Comparison of ENCODE assay signal across 9 mouse cellular contexts in genomic region chr9:120569721-120570333, GRCm38 (mm10). TPM values are rescaled to one million over a fixed set of nuclear protein-coding genes. Genes with fewer than 3 reads are reported as not detected.
DNase-seq lines count a peak whose midpoint lies in the region; TF ChIP-seq lines count a peak whose summit lies in the region.
"Had no signal": no experiment of that assay in that cellular context is flagged by ENCODE, and none has a peak within 500 bp of the region (broad histone marks: within the 10 kb centered on the region; RNA-seq: fewer than 3 reads in every experiment).

No protein-coding gene starts in this region.

- DNase-seq in heart, embryonic 10.5 days (ENCODE audit: low spot score): no peak
- DNase-seq in heart, adult 11 months: no peak
- peak; percentile 28 for DNase-seq in thymus, adult 2 months
- no peak for DNase-seq in thymus, postnatal 10 days (ENCODE audit: low spot score in 2 of 2)
- DNase-seq in cerebellum, postnatal 10 days: peak; percentile 68 to 75
- DNase-seq in kidney, postnatal 25 days: peak; percentile 48 to 65
- DNase-seq in ovary, postnatal 14 days (ENCODE audit: low spot score): no peak

- WGBS in heart, embryonic 10.5 days: 55% methylated on average over 13 of the region's 13 CpGs
- 77% methylated on average over 13 of the region's 13 CpGs for WGBS in thymus, adult 2 months
- 73% methylated on average over 11 of the region's 13 CpGs for WGBS in macrophage (ENCODE audit: missing documents)

- H3K27ac ChIP-seq in heart, embryonic 10.5 days: peak overlapping the region; percentile 99
- no peak overlapping the region for H3K27ac ChIP-seq in thymus, adult 2 months (ENCODE audit: control insufficient read depth, insufficient read depth, low read length)
- peak overlapping the region; percentile 70; the same call in 1 of the 2 replicates for H3K27ac ChIP-seq in macrophage

- no peak overlapping the region for H3K4me3 ChIP-seq in heart, embryonic 10.5 days
- H3K4me3 ChIP-seq in thymus, adult 2 months (ENCODE audit: control insufficient read depth, insufficient read depth, low read length): no peak overlapping the region
- no peak overlapping the region for H3K4me3 ChIP-seq in macrophage (ENCODE audit: inconsistent target)

- H3K36me3 ChIP-seq in heart, embryonic 10.5 days: peaks cover 26% of the 10 kb centered on the region
- H3K36me3 ChIP-seq in thymus, adult 2 months (ENCODE audit: control insufficient read depth, insufficient read depth, low read length): peaks cover 16% of the 10 kb centered on the region
- H3K36me3 ChIP-seq in macrophage (ENCODE audit: inconsistent target): peaks cover 19% of the 10 kb centered on the region

- peaks cover 21% of the 10 kb centered on the region for H3K4me1 ChIP-seq in heart, embryonic 10.5 days
- H3K4me1 ChIP-seq in thymus, adult 2 months (replicated peaks; ENCODE audit: control insufficient read depth, insufficient read depth, low read length): peaks cover 3% of the 10 kb centered on the region

- H3K9me3 ChIP-seq in heart, embryonic 10.5 days: no peaks in the 10 kb centered on the region

- TF ChIP-seq POLR2A in thymus, adult 2 months (IDR thresholded peaks at IDR 0.05; ENCODE audit: control insufficient read depth, extremely low read depth, insufficient read depth, low read length, poor library complexity): no peak

- H3K27me3 ChIP-seq in heart, embryonic 10.5 days (ENCODE audit: insufficient read depth, poor library complexity, severe bottlenecking): no peaks in the 10 kb centered on the region
- no peaks in the 10 kb centered on the region for H3K27me3 ChIP-seq in thymus, adult 2 months (ENCODE audit: control insufficient read depth, insufficient read depth, low read length)

- peaks cover 17% of the 10 kb centered on the region for H3K79me2 ChIP-seq in macrophage (ENCODE audit: inconsistent target)

- TF ChIP-seq CTCF in thymus, adult 2 months (IDR thresholded peaks at IDR 0.05; ENCODE audit: borderline replicate concordance, control insufficient read depth, extremely low read depth, insufficient read depth, low read length, poor library complexity): no peak

RNA-seq across cellular contexts. Expression of gene Rpl14, which starts 1.4 kb away (rescaled TPM):
- 536 and 638 TPM in 2 replicates for polyA plus RNA-seq in heart, embryonic 10.5 days (2016; fragmentation: Nextera tagmentation; extraction: Ambion mirVana)
- polyA plus RNA-seq in thymus, adult 2 months (2012; rRNA removed): 585 and 677 TPM in 2 replicates
- total RNA-seq in macrophage (2018; cell fraction: chromatin; rRNA removed): 100 to 1,000 TPM in 1 of 26 experiments, 10 to 100 TPM in 22, 1 to 10 TPM in 3; 8.1 to 112 (median 25.9) TPM
- 100 to 1,000 TPM; 224 to 683 (median 365) TPM for total RNA-seq in macrophage (2018; cell fraction: cytosol; rRNA removed)
- 100 to 1,000 TPM in 1 of 26 experiments, 10 to 100 TPM in 25; 21.9 to 104 (median 47.7) TPM for total RNA-seq in macrophage (2018; cell fraction: nucleus; rRNA removed)
- 472 to 610 TPM (median 566 TPM) in 3 replicates for polyA plus RNA-seq in macrophage (2018)

RNA-seq across cellular contexts. Expression of gene Entpd3, which starts 30.2 kb away (rescaled TPM):
- 0.14 and 0.15 TPM in 2 replicates for polyA plus RNA-seq in heart, embryonic 10.5 days (2016; fragmentation: Nextera tagmentation; extraction: Ambion mirVana)
- 2.0 TPM in 2 replicates for polyA plus RNA-seq in thymus, adult 2 months (2012; rRNA removed)
- under 1 TPM in 1 of 26 experiments, not detected in 25; 0.25 TPM for total RNA-seq in macrophage (2018; cell fraction: chromatin; rRNA removed)
- under 1 TPM in 8 of 26 experiments, not detected in 18; under 0.01 to 0.13 (median 0.05) TPM for total RNA-seq in macrophage (2018; cell fraction: cytosol; rRNA removed)
- total RNA-seq in macrophage (2018; cell fraction: nucleus; rRNA removed): under 1 TPM in 4 of 26 experiments, not detected in 22; 0.17 to 0.29 (median 0.19) TPM
- not detected in 3 replicates for polyA plus RNA-seq in macrophage (2018)
- total RNA-seq: common myeloid progenitor, adult 5-6 weeks had no signal

Comparison
In these comparisons a context has a peak if more than half of its experiments do, and no peak if none do; other contexts are left out.
1. DNase-seq: peak in thymus, adult 2 months (single experiment), cerebellum, postnatal 10 days (2 of 2) and kidney, postnatal 25 days (2 of 2); none in heart, embryonic 10.5 days (single experiment), heart, adult 11 months (single experiment), thymus, postnatal 10 days (0 of 2) and ovary, postnatal 14 days (single experiment).